Mouse (Mus musculus): ENCODE measurements around the gene Fbl.

- TF ChIP-seq EP300 (IDR thresholded peaks at IDR 0.05; ENCODE audit: low read depth) (no peak), CTCF (IDR thresholded peaks at IDR 0.05; ENCODE audit: low read depth) (0 out of 2 replicates have a peak, but pooled peaks have one; percentile 35)
These were observed 4.1 kb upstream of the Fbl start for GRCm38 (mm10) chr7:28165406-28165805.

All from liver, embryonic 14.5 days (tissue).